Mouse (Mus musculus): ENCODE measurements at regions not wholly inside any gene's neighbourhood (a gene's known extent, or its start where the extent isn't known, plus 50 kb on each side); places are given as distances from the start of the nearest gene placed in this dataset.

- Histone ChIP-seq H3K27me3 (replicated peaks; ENCODE audit: low read depth, poor library complexity, severe bottlenecking) (no peaks in the 10 kb centered on the region), H3K4me3 (no peak overlapping the region), H3K9me3 (no peaks in the 10 kb centered on the region), H3K4me1 (peaks cover 11% of the 10 kb centered on the region), H3K27ac (replicated peaks) (no peak overlapping the region), H3K36me3 (replicated peaks) (no peaks in the 10 kb centered on the region)
- DNase-seq (ENCODE audit: low spot score) = no peak
- 66% methylated on average over 8 of the region's 8 CpGs for WGBS
Measured at GRCm38 (mm10) chr3:21824101-21824880, 252.2 kb upstream of the Tbl1xr1 start.

- Histone ChIP-seq H3K36me3 (replicated peaks) (no peaks in the 10 kb centered on the region), H3K4me1 (peaks cover 11% of the 10 kb centered on the region), H3K9me3 (no peaks in the 10 kb centered on the region), H3K27me3 (replicated peaks; ENCODE audit: low read depth, poor library complexity, severe bottlenecking) (no peaks in the 10 kb centered on the region), H3K27ac (replicated peaks) (no peak overlapping the region), H3K4me3 (no peak overlapping the region)
- 89% methylated on average over 5 of the region's 5 CpGs for WGBS
- no peak for DNase-seq (ENCODE audit: low spot score)
Measured at GRCm38 (mm10) chr3:21824913-21825610, 251.4 kb upstream of the Tbl1xr1 start.

- H3K9me3 ChIP-seq = no peaks in the 10 kb centered on the region
- H3K27ac ChIP-seq (replicated peaks) = no peak overlapping the region
- H3K4me3 ChIP-seq = no peak overlapping the region
- no peak for DNase-seq (ENCODE audit: low spot score)
- no peaks in the 10 kb centered on the region for H3K36me3 ChIP-seq (replicated peaks)
- H3K27me3 ChIP-seq (replicated peaks; ENCODE audit: low read depth, poor library complexity, severe bottlenecking) = no peaks in the 10 kb centered on the region
- peaks cover 5% of the 10 kb centered on the region; the same call in 1 of the 2 replicates for H3K4me1 ChIP-seq
Measured at GRCm38 (mm10) chr3:21827656-21828055, 248.8 kb upstream of the Tbl1xr1 start.

GRCm38 (mm10) chr3:21833111-21833510 lies 243.3 kb upstream of the Tbl1xr1 start:
- H3K4me3 ChIP-seq = no peak overlapping the region
- H3K27me3 ChIP-seq (replicated peaks; ENCODE audit: low read depth, poor library complexity, severe bottlenecking) = no peaks in the 10 kb centered on the region
- WGBS = 94% methylated on average over 12 of the region's 12 CpGs
- no peaks in the 10 kb centered on the region for H3K36me3 ChIP-seq (replicated peaks)
- no peaks in the 10 kb centered on the region for H3K4me1 ChIP-seq
- DNase-seq (ENCODE audit: low spot score) = no peak
- H3K9me3 ChIP-seq = no peaks in the 10 kb centered on the region
- H3K27ac ChIP-seq (replicated peaks) = no peak overlapping the region

GRCm38 (mm10) chr3:21835526-21835925 lies 240.9 kb upstream of the Tbl1xr1 start:
- WGBS = 83% methylated on average over 1 of the region's 1 CpGs
- Histone ChIP-seq H3K9me3 (no peaks in the 10 kb centered on the region), H3K27ac (replicated peaks) (no peak overlapping the region)

GRCm38 (mm10) chr3:21837297-21837946 lies 239.0 kb upstream of the Tbl1xr1 start:
- peaks cover 5% of the 10 kb centered on the region for H3K4me1 ChIP-seq
- no peaks in the 10 kb centered on the region for H3K27me3 ChIP-seq (replicated peaks; ENCODE audit: low read depth, poor library complexity, severe bottlenecking)
- no peak overlapping the region for H3K4me3 ChIP-seq
- no peaks in the 10 kb centered on the region for H3K9me3 ChIP-seq
- DNase-seq (ENCODE audit: low spot score) = no peak
- no peaks in the 10 kb centered on the region for H3K36me3 ChIP-seq (replicated peaks)
- WGBS = 80% methylated on average over 4 of the region's 4 CpGs
- H3K27ac ChIP-seq (replicated peaks) = no peak overlapping the region

More at GRCm38 (mm10) chr3:21835526-21835925, 240.9 kb upstream of the Tbl1xr1 start:
- H3K4me3 ChIP-seq = no peak overlapping the region
- H3K4me1 ChIP-seq = peaks cover 1% of the 10 kb centered on the region
- H3K36me3 ChIP-seq (replicated peaks) = no peaks in the 10 kb centered on the region
- H3K27me3 ChIP-seq (replicated peaks; ENCODE audit: low read depth, poor library complexity, severe bottlenecking) = no peaks in the 10 kb centered on the region
- DNase-seq (ENCODE audit: low spot score) = no peak

- Histone ChIP-seq H3K4me3 (no peak overlapping the region), H3K27ac (replicated peaks) (no peak overlapping the region), H3K9me3 (no peaks in the 10 kb centered on the region), H3K36me3 (replicated peaks) (no peaks in the 10 kb centered on the region), H3K27me3 (replicated peaks; ENCODE audit: low read depth, poor library complexity, severe bottlenecking) (no peaks in the 10 kb centered on the region), H3K4me1 (peaks cover 5% of the 10 kb centered on the region)
- DNase-seq (ENCODE audit: low spot score) = no peak
- 68% methylated on average over 5 of the region's 5 CpGs for WGBS
Measured at GRCm38 (mm10) chr3:21840751-21841488, 235.5 kb upstream of the Tbl1xr1 start.

GRCm38 (mm10) chr3:21841506-21841905 lies 234.9 kb upstream of the Tbl1xr1 start:
- no peak for DNase-seq (ENCODE audit: low spot score)
- Histone ChIP-seq H3K4me1 (peaks cover 5% of the 10 kb centered on the region), H3K36me3 (replicated peaks) (no peaks in the 10 kb centered on the region), H3K27me3 (replicated peaks; ENCODE audit: low read depth, poor library complexity, severe bottlenecking) (no peaks in the 10 kb centered on the region), H3K27ac (replicated peaks) (no peak overlapping the region), H3K4me3 (no peak overlapping the region), H3K9me3 (no peaks in the 10 kb centered on the region)
- WGBS = 80% methylated on average over 1 of the region's 1 CpGs

- no peaks in the 10 kb centered on the region for H3K9me3 ChIP-seq
- H3K27me3 ChIP-seq (replicated peaks; ENCODE audit: low read depth, poor library complexity, severe bottlenecking) = no peaks in the 10 kb centered on the region
- DNase-seq (ENCODE audit: low spot score) = no peak
- peaks cover 5% of the 10 kb centered on the region for H3K4me1 ChIP-seq
- 80% methylated on average over 10 of the region's 10 CpGs for WGBS
- H3K27ac ChIP-seq (replicated peaks) = no peak overlapping the region
- H3K4me3 ChIP-seq = no peak overlapping the region
- H3K36me3 ChIP-seq (replicated peaks) = no peaks in the 10 kb centered on the region
Measured at GRCm38 (mm10) chr3:21842545-21843291, 233.7 kb upstream of the Tbl1xr1 start.

GRCm38 (mm10) chr3:21843292-21843852 lies 233.1 kb upstream of the Tbl1xr1 start:
- Histone ChIP-seq H3K27me3 (replicated peaks; ENCODE audit: low read depth, poor library complexity, severe bottlenecking) (no peaks in the 10 kb centered on the region), H3K4me1 (peaks cover 5% of the 10 kb centered on the region), H3K27ac (replicated peaks) (no peak overlapping the region), H3K36me3 (replicated peaks) (no peaks in the 10 kb centered on the region), H3K9me3 (no peaks in the 10 kb centered on the region), H3K4me3 (no peak overlapping the region)
- 82% methylated on average over 5 of the region's 5 CpGs for WGBS
- DNase-seq (ENCODE audit: low spot score) = no peak

- Histone ChIP-seq H3K9me3 (no peaks in the 10 kb centered on the region), H3K27ac (replicated peaks) (no peak overlapping the region), H3K36me3 (replicated peaks) (no peaks in the 10 kb centered on the region), H3K4me3 (no peak overlapping the region), H3K27me3 (replicated peaks; ENCODE audit: low read depth, poor library complexity, severe bottlenecking) (no peaks in the 10 kb centered on the region), H3K4me1 (no peaks in the 10 kb centered on the region)
- DNase-seq (ENCODE audit: low spot score) = no peak
- 88% methylated on average over 5 of the region's 5 CpGs for WGBS
Measured at GRCm38 (mm10) chr3:21849831-21850230, 226.6 kb upstream of the Tbl1xr1 start.
